Mouse (Mus musculus) kidney, adult 2 months (tissue): ENCODE measurements at regions not wholly inside any gene's neighbourhood (a gene's known extent, or its start where the extent isn't known, plus 50 kb on each side); places are given as distances from the start of the nearest gene placed in this dataset.

Experiments used
- CTCF ChIP-seq: fragments of 200-500 bp; conservative IDR thresholded peaks from 2 replicates; pipeline ENCODE4 v1.5.1; 2011; ENCODE audit warnings: low read depth, mild to moderate bottlenecking, control low read depth, low read length, moderate library complexity, mixed read lengths; ENCODE audit not compliant: insufficient read depth, insufficient read length
- POLR2A ChIP-seq: fragments of 200-500 bp; IDR thresholded peaks from one replicate; pipeline ENCODE4 v1.6.1; 2011; ENCODE audit warnings: low read depth, low read length, control low read depth

GRCm38 (mm10) chr13:92963351-92963895 lies 118.9 kb downstream of the Mtx3 start:
- TF ChIP-seq CTCF = no peak
- no peak for TF ChIP-seq POLR2A
